Mouse (Mus musculus) lung, adult 2 months (tissue): ENCODE measurements around the gene Myo15b. TPM values are rescaled to one million over a fixed set of nuclear protein-coding genes. Genes with fewer than 3 reads are reported as not detected.

Source experiments
- DNase-seq: peaks from one replicate; pipeline ENCODE4 v3.0.0; 2022
- H3K4me1 ChIP-seq: fragments of 200-500 bp; 2 replicates; pipeline ENCODE4 v1.6.1; 2011; ENCODE audit warnings: low read length; ENCODE audit not compliant: control insufficient read depth, insufficient read depth
- H3K4me3 ChIP-seq: fragments of 200-500 bp; replicated peaks from 2 replicates; pipeline ENCODE3; 2011; ENCODE audit warnings: low read depth, mild to moderate bottlenecking, control low read depth, low read length; ENCODE audit errors: extremely low read depth
- CTCF ChIP-seq: fragments of 200-500 bp; IDR thresholded peaks from 2 replicates; pipeline ENCODE4 v1.5.1; 2011; ENCODE audit warnings: mild to moderate bottlenecking, low read length, control low read depth; ENCODE audit not compliant: insufficient read depth
- POLR2A ChIP-seq: fragments of 200-500 bp; IDR thresholded peaks from 2 replicates; pipeline ENCODE4 v1.6.1; 2011; ENCODE audit warnings: low read depth, mild to moderate bottlenecking, control low read depth, low read length, borderline replicate concordance; ENCODE audit errors: extremely low read depth
- WGBS: fragments of 180-500 bp; shearing (Covaris S2); methylation state at CpG from one replicate; pipeline ENCODE4 v1.1.7; 2018; 5-methylcytosine and 5-hydroxymethylcytosine counted together
- polyA plus RNA-seq: library from polyadenylated mRNA; depleted of rRNA; stranded (reverse); fragments of >200 nt; gene quantifications from 2 replicates; pipeline ENCODE4 v1.2.3, GENCODE M21; 2012; rRNA removed

Gene Myo15b
- polyA plus RNA-seq, 1 experiment, result 5.4 TPM

- 87% methylated on average over 8 of the region's 8 CpGs for WGBS
- Histone ChIP-seq H3K4me1 (peaks cover 3% of the 10 kb centered on the region; the same call in 1 of the 2 replicates), H3K4me3 (no peak overlapping the region)
- no peak for TF ChIP-seq POLR2A
- TF ChIP-seq CTCF, result no peak
- no peak for DNase-seq
Measured at GRCm38 (mm10) chr11:115929031-115929430, 70.8 kb downstream of the Myo15b start.

DNA sequence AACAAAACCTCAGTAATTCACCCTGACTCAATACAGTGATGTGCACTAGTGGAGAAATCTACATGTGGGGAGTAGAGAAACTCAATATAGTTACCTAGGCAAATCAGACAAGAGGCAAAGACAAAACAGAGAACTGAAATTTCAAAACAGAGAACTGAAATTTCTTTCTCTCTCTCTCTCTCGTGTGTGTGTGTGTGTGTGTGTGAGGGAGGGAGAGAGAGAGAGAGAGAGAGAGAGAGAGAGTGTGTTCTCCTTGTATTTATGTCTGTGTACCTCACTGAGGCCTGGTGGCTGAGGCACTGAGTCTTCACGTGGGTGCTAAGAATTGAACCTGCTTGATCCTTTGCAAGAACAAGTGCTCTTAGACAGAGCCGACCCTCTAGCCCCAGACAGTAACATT, 71.6 kb downstream of the Myo15b start:
- Histone ChIP-seq H3K4me1 (peaks cover 5% of the 10 kb centered on the region), H3K4me3 (no peak overlapping the region)
- WGBS, result 57% methylated on average over 3 of the region's 3 CpGs
- DNase-seq, result no peak
- TF ChIP-seq CTCF (no peak), POLR2A (no peak)

- TF ChIP-seq POLR2A (no peak), CTCF (no peak)
Measured at GRCm38 (mm10) chr11:115931235-115931634, 73.0 kb downstream of the Myo15b start.

DNA sequence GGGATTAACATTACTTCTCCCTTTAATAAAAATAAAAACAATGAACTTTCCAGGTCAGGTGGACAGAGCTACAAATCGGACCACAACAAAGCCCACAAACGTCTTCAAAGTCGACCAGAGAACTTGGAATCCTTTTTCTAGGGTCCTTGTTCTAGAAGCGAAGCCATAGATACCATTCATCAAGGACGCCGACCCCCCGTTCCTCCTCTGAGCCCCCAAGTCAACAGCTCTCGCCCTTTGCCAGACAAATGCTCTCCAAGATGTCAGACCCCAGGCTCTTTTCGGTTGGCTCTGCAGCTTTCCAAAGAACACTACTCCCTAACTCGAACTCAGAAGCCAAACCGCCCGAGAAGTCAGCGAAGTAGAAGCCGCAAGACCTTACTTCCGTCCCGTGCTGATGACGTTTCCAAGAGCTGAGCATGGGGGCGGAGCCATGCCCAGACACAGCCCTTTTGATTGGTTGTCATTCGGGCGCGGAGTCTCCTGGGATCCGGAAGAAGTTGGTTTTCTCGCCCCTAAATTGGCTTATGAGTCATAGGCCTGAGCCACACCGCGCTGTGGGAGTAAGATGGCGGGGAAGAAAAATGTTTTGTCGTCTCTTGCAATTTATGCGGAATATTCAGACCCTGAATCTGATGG, 75.0 kb downstream of the Myo15b start, which contains the start of the genes Sap30bp and Recql5:
Gene Sap30bp (plus strand): TSS at position 175 of the 639 bp plus-strand sequence.
Gene Recql5 (minus strand): TSS at position 370 of the 639 bp plus-strand sequence.
- DNase-seq, result peak; percentile 97

More at GRCm38 (mm10) chr11:115931235-115931634, 73.0 kb downstream of the Myo15b start:
- DNase-seq, result no peak
- Histone ChIP-seq H3K4me1 (peaks cover 5% of the 10 kb centered on the region), H3K4me3 (no peak overlapping the region)
- 61% methylated on average over 3 of the region's 3 CpGs for WGBS

DNA sequence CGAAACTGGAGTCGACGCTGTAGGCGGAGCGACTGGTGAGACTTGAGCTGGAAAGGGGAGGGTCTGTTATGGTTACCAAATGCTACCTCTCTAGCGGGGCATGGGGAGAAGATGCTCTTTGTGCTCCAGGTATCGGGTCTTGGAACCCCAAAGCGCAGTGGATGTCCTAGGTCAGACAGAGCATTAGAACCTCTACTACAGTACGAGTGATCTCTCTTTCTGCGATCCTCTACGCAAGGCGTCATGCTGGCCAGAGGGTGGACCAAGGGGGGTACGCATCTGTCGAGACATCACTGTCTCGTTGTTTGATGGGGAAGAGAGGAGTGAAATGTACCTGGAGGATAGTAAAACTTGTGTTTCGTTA, 75.5 kb downstream of the Myo15b start:
- Histone ChIP-seq H3K4me3 (peak overlapping the region; percentile 97), H3K4me1 (peaks cover 5% of the 10 kb centered on the region)
- WGBS, result under 1% methylated on average over 16 of the region's 16 CpGs
- no peak for TF ChIP-seq CTCF
- no peak for TF ChIP-seq POLR2A
- no peak for DNase-seq

More for the DNA sequence above, 75.0 kb downstream of the Myo15b start, which contains the start of the genes Sap30bp and Recql5:
- WGBS, result under 1% methylated on average over 28 of the region's 28 CpGs
- peak within 1 kb of the TSS; percentile 97 for H3K4me3 ChIP-seq
- H3K4me1 ChIP-seq, result peaks cover 5% of the 10 kb centered on the region
- no peak for TF ChIP-seq CTCF
- peak; percentile 81; the same call in 1 of the 2 replicates for TF ChIP-seq POLR2A

DNA sequence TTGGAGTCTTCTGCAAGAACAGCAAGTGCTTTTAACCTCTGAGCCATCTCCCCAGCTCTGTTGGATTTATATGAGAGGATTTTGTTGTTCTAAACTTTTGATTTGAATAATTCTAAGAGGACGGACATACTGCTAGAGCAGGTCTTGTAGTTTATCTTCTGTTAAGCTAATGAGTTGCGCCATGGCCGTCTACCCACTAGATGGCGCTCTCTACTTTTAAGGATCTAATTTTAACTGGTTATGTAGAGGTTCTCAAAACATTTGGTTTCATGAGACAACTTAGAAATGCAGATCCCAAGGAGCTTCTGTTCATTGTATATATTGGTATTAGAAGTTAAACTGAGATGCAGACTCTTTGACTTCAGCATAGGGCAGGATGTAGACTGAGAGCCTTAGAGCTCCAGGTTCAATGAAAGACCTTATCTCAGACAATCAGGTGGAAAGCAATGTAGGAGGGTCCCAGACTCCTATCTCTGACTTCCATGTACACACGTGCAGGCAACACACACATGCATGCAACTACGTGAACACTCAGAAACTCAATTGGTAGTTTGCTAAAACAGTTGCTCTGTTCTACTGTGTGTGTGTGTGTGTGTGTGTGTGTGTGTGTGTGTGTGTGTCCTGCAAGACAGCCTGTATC, 81.6 kb downstream of the Myo15b start:
- peak; percentile 37; the same call in 1 of the 2 replicates for TF ChIP-seq CTCF
- no peak for TF ChIP-seq POLR2A
- Histone ChIP-seq H3K4me3 (no peak overlapping the region), H3K4me1 (no peaks in the 10 kb centered on the region)
- whole genome bisulfite sequencing, result 30% methylated on average over 6 of the region's 6 CpGs
- DNase-seq, result peak; percentile 55

GRCm38 (mm10) chr11:115941980-115942379, 83.8 kb downstream of the Myo15b start:
- H3K4me1 ChIP-seq, result no peaks in the 10 kb centered on the region
- DNase-seq, result no peak
- TF ChIP-seq POLR2A (no peak), CTCF (0 out of 2 replicates have a peak, but pooled peaks have one; percentile 15)
- 72% methylated on average over 7 of the region's 7 CpGs for WGBS
- no peak overlapping the region for H3K4me3 ChIP-seq

Other genes starting within 250 kb of the Myo15b start
- gene Mif4gd, start 245.4 kb upstream of the Myo15b start, polyA plus RNA-seq, result 82.0 and 108 TPM in 2 replicates
- 38.4 and 45.9 TPM in 2 replicates for gene Slc25a19, start 230.1 kb upstream of the Myo15b start, polyA plus RNA-seq
- gene Grb2, start 149.8 kb upstream of the Myo15b start, polyA plus RNA-seq, result 38.3 and 46.6 TPM in 2 replicates
- 100.0 and 107 TPM in 2 replicates for gene Tmem94, start 93.0 kb upstream of the Myo15b start, polyA plus RNA-seq
- gene Caskin2, start 44.8 kb upstream of the Myo15b start, polyA plus RNA-seq, result 105 and 144 TPM in 2 replicates
- gene Tsen54, start 43.7 kb upstream of the Myo15b start, polyA plus RNA-seq, result 28.9 and 31.3 TPM in 2 replicates
- 91.8 and 94.0 TPM in 2 replicates for gene Llgl2, start 34.4 kb upstream of the Myo15b start, polyA plus RNA-seq
- 10.3 and 10.8 TPM in 2 replicates for gene Smim5, start 41.6 kb downstream of the Myo15b start, polyA plus RNA-seq
- 8.5 and 9.1 TPM in 2 replicates for gene Smim6, start 53.6 kb downstream of the Myo15b start, polyA plus RNA-seq
- 18.8 and 23.0 TPM in 2 replicates for gene Sap30bp, start 74.9 kb downstream of the Myo15b start, polyA plus RNA-seq
- 14.5 and 18.0 TPM in 2 replicates for gene Recql5, start 75.1 kb downstream of the Myo15b start, polyA plus RNA-seq
- 11.0 and 14.7 TPM in 2 replicates for gene Itgb4, start 116.3 kb downstream of the Myo15b start, polyA plus RNA-seq
- 49.5 and 57.1 TPM in 2 replicates for gene Galk1, start 154.3 kb downstream of the Myo15b start, polyA plus RNA-seq
- 223 and 243 TPM in 2 replicates for gene H3f3b, start 169.6 kb downstream of the Myo15b start, polyA plus RNA-seq
- gene Unk, start 171.9 kb downstream of the Myo15b start, polyA plus RNA-seq, result 48.6 and 54.0 TPM in 2 replicates
- gene Unc13d, start 219.6 kb downstream of the Myo15b start, polyA plus RNA-seq, result 51.6 and 56.4 TPM in 2 replicates
- gene Wbp2, start 228.6 kb downstream of the Myo15b start, polyA plus RNA-seq, result 257 and 267 TPM in 2 replicates